Mouse (Mus musculus) cerebellum, postnatal 36 days (tissue): ENCODE measurements around the gene Tab2.

Experiments used
- DNase-seq, 2 experiments: peaks; one replicate each; pipeline ENCODE4 v3.0.0; 2021 to 2022; ENCODE audit warnings: mixed read lengths in 2 of 2

Gene Tab2

DNA sequence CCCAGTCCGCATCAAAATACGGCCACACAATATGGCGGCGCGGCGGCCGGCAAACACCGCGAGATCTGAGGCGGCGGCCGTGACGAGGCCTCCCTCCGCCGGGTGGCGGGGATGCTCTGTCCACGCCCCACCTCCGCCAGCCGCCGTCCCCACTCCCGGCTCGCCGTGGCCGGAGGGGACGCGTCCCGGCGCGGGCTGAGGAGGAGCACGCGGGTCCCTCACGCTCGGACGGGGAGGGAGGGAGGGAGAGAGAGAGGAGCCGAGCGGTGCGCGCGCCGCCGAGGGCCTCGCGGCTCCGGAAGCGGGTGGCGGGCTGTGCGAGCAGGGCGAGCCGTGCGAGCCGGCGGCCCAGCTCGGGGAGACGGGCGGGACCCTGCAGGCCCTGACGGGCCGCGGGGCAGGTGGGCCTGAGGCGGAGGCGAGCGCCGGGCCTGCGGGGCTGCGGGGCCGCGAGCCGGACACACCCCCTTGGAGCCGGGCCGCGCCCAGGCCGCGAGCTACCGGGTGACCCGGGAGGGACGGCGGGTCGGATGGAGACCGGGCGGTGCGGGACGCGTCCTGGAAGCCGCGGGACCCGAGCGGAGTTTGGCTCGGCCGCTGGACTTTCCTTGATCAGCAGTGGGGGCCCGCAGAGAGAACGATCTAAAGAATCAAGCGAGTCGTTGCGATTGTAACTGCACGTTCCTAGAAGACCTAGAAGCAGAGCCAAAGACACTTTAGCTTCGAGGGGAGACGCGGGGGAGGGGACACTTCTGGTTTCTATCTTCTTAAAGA is at the start of gene Tab2:
Tab2 (minus strand) TSS at position 3 of the 774 bp plus-strand sequence.
- DNase-seq, result peak; percentile 89 to 93

DNA sequence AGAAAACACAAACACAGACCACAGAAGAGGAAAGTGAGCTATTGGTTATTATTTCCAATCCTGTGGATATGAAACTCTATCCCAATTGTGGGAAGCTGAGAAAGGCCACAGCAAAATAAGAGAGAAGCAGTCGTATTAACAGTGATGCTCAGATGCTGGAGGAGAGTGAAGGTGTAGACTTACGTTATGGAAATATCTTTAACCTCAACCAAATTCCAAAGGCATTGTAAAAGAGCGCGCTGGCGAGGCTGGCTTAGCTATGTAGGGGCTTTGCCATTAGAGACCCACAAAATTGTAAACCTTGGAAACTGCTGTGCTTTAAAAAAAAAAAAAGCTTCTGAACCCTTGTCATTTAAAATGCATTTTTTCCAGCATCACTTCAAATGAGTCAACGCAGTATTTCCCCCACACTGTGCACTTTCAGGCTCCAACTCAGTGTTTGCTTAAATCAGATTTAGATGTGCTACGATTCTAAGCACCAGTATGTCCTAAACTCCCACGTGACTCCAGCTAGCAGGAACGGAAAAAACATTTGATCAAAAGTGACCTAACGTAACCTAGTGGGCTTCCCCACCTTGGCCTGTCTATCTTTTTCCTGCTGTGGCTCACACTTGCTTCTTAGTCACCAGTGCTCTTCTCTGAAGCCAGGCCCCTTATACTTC is 36.4 kb upstream of the Tab2 start:
- DNase-seq, result no peak

DNA sequence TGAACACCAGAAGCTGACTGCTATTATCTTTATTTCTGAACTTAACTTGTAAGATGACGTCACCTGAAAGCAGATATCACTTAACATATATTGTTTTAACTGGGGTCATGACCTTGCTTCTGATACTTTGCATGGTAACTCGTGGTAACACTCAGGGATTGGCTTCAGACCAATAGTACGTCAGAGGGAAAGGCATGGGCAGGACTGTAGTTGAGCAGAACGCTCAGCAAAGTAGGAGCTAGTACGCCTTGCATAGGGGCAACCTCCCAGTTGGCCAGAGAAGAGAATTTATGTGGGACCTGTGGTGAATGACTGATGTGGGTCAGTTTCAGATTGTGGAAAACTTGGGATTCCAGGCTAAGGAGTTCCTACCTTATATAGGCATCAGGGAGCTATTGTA is 35.6 kb upstream of the Tab2 start:
- DNase-seq, result no peak

DNA sequence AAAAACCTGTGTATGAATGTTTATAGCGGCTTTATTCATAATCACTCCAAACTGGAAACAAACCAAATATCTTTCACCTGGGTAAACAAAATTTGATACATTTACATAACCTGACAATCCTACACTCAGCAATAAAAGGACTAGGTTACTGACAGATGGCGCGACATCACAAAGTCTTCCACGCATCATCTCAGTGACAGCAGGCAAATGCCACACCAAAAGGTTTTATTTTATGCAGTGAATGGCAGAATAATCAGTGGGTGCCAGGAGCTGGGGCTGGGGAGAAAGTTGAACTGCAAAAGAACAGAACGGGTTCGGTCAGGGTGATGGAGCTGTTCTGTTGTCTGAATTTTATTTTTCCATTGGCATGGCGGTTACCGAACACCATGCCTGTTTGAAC is 31.5 kb upstream of the Tab2 start:
- DNase-seq, result no peak

DNA sequence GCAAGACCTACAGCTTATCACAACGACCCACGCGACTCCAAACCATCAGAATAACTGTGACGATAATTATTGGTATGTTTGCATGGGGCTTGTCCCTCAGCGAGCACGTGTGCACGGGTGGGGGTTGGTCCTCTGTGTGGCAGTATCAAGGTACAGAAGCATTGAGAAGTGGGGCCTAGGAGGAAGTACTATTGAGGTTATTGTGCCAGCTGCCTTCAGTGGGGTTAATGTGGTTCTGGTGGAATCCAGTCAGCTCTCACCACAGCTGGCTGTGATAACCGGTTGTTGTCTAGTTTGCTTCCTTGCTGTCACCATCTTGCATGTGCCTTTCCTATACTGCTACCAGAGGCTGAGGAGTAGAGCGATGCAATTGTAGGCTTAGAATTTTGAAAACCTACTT is 20.4 kb upstream of the Tab2 start:
- no peak for DNase-seq

DNA sequence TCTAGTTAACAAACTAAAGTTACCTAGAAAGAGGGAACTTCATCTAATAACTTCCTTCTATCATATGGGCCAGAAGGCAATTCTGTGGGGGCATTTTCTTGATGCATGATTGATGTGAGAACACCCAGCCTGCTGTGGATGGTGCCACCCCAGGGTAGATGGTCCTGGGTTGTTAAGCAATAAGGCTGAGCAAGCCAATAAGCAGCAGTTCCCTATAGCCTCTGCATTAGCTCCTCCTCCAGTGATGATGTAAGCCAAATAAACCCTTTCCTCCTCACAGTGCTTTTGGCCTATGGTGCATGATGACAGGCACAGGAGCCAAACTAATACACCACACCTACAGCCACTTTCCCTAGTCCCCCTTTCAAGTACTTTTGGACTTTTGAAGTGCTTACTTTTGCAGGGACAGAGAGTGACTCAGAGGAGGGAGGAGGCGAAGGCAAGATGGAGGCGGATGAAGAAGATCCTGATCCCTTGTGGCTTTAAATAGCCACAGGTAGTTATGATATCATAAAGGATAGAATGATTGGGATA is 12.8 kb upstream of the Tab2 start:
- DNase-seq, result no peak

DNA sequence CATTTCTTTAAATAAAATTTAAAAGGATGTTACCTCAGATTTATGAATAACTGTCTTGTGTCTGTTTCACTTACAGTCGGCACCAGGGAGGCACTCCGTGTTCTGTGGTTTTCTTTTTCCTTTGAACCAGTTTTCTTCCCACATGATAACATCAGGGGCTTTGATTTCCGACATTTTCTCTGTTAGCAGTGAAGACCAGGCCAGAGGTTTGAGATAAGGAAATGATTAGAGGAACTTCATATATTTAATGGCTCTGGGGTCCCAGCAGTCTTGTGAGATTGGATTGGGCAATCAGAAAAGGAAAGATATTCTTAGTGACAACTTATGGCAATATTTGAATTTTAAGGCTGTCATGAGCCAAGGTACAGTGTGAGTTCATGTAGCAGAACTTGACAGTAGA is 11.1 kb upstream of the Tab2 start:
- DNase-seq, result no peak

DNA sequence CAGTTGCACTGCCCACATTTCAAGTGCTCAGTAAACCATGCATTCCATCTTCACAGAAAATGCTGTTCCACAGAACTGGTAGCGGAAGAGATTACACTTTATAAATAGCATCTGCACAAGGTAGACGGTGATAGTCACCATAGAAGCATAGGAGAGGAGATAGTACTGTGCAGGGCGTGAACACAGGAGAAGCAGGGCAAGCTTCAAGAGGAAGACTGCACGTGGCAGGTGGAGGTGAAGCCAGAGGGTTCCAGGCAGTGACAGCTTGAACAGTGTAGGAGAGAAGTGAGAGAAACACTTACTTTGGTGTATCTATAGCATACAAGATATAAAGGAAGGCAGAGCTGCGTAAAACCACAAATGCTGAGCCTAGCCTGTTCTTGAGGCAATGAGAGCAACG is 3.0 kb upstream of the Tab2 start:
- DNase-seq, result no peak

DNA sequence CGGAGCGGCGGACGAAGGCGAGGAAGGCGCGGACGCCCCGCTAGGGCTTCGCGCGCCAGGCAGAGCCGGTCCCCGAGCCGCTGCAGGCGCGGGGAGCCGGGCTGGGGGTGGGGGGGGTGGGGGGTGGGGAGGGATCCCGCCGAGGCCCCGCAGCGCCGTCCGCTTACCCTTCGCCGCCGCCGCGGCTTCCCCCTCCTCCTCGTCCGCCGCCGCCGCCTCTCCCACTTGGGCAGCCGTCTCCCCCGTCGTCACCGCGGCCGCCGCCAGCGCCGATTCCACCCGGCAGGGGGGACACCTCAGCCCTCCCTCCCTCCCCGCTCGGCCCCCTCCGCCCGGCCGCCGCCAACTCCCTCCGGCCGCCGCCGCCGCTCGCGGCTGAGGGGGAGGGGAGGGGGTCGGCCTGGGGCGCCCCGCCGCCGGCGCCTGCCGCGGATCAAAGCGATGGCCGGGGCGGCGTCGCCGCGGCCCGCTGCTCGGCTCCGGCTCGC is 352 bp downstream of the Tab2 start:
- peak; percentile 46 to 58 for DNase-seq

DNA sequence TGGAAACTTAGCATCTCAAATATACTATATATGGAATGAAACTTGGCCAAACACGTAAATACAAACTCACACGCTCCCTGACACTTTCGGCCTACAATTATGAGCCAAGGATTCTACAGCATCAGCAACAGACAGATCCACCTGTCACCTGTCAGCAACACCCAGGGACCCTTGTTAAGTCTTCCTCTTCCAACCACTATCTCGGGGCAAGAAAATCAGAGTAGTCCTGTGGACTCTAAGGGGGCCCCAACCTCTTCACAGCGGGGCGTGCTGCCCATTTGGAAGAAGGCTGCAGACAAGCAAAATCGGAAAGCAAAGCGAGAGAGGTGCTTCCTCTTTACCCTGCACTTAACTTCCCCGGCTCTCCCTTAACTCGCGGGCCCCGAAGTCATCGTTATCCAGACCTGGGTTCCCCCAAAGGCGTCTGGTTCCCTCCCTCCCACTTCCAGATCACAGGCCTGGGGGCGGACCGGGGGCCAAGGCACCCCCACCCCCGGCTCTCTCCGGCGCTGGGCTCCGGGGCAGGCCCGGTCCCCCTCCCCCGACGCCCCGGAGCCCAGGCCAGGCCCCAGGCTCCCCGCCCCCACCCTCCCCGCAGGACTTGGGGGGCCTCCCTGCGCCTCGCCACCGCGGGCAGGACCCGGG is 919 bp downstream of the Tab2 start:
- DNase-seq, result peak; percentile 33 to 34

DNA sequence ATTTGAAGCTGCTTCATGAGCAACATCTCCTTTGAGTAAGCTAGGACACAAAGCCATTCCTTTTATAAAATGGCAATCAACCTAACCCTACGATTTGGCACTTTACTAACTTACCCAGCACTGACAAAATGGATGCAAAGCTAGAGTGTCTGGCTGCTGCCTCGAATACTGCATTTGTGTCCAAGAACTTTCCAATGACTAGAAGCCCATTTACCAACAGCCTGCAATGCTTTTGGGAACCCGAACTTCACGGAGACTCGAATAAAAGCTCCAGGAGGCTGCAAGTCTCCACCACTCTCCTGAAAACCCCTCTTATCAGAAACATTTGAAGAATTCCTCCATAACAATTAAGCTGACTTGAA is 1.4 kb downstream of the Tab2 start:
- peak in 1 of 2 experiments; percentile 15 for DNase-seq

DNA sequence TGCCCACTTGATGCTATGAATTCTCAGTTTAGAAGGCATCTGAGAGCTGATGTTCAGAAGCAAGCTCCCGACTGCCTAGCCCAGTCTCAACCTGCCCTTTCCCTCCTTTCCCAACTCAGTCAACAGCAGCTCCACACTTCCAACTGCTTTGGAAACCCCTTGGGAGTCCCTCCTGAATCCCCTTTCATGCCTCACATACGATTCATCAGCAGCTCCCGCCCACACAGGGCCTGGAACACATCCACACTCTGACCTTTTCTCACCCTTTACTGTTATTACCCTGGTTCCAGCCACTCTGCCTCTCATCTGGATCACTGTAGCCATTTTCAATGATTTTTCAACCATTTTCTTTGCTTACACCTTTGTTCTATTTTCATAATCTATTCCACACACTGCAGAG is 13.0 kb downstream of the Tab2 start:
- no peak for DNase-seq

DNA sequence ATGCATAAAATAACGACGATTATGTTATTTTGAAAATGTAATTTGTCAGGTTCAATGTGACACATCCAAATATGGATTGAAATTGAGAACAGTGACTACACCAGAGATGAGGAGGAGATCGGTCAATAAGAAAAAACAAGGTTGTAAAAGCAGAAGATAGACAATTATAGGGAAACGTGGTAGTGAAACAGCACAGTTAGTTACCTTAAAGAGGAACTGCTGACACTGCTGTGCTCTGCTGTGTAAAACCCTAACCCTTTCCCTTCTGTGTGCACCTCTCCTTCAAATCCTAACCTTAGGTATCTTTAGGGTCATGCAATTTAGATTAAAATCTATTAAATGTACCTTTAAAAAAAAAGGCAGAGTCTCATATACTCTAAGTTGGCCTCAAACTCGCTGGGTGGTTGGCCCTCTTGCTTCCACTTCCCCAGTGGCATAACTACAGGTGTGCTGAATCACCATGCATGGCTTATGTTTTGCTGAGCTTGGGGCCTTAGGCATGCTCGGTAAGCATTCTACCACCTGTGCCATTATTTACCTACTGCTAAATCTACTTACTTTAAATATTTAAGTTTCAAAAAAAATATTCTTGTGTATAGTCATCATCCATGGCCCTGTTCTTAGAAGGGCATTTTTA is 19.4 kb downstream of the Tab2 start:
- no peak for DNase-seq

DNA sequence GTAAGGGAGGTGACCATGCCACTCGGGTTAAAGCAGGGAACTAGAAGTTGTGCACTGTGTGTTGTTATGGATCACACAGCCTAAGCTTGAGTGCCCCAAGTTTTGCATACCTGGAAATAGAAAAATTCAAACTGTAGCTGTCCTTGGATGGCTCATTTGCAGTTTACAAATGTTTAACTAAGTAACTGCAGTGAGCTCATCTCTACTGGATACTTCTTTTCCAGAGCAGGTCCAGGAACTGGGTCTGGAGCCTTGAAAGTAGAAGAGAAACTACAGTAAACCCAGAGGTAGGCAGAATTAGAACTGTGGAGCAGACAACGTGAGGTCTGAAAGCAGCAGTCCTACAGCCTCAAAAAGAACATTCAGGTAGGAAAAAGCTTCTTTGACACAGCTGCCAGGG is 23.1 kb downstream of the Tab2 start:
- no peak for DNase-seq

DNA sequence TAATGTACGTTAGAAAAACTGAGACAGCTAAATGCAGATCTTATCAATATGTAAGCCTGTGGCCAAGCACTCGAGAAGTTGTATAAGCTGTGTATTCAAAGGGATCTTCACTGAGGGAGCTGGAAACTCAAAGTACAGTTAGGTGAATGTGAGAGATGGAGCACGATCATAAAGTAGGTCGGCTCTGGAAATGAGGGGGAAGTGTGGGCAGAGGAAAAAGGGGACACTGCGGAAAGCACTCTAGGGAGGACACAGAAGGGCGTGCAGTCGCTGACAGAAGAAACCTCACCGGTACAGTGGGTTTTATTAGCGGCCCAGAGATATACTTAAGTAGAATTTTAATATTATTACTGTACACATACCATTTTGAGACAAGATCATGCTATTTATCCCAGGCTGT is 27.0 kb downstream of the Tab2 start:
- no peak for DNase-seq

DNA sequence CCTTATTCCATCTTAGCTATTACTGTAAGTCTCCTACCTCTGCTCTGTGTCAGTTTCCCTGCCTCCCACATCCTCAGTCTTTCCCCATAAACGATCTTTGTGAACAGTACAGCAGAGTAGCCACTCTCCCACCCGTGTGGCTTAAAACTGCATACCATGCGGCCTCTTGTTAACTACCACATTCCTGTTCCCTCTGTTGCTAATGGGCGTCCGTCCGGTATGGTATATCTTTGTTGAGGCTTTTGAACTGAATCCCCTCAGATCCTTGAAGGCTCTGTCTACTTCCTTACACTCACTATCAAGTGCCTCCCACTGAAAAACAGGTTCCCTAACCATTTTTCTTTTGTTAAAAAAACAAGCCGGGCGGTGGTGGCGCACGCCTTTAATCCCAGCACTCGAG is 30.5 kb downstream of the Tab2 start:
- DNase-seq, result no peak

DNA sequence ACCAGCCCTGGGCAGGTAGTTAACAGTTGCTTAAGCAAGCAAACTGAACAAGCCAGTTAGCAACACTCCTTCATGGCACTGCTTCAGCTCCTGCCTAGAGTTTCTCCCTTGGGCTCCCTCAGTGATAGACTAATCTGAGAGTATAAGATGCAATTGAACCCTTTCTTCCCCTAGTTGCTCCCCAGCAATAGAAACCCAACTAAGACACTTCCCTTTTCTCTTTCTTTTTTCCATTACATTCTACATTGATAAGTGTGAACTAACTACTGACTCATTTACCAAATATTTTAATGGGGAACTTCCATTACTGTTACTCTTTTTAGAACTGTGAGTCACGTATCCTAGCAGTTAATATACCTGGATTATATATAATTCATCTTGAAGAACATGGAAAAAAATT is 32.6 kb downstream of the Tab2 start:
- no peak for DNase-seq

DNA sequence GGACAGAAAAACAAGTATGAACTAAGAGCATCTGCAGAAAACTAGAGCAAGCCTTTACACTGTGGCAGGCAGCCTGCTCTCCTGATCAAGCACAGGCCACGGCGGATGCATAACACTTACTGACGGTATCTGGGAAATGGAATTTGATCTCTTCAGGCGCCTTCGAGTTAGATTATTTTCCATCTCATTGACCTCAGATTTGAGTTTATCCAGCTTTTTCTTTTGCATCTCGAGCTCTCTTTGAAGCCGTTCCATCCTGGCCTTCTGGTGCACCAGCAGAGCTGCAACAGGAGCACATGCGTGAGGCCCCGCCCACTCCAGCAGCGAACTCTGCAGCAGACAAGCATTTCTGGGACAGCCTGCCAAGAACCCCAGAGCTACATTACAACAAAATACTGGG is 44.8 kb downstream of the Tab2 start:
- DNase-seq, result peak; percentile 34 to 46

DNA sequence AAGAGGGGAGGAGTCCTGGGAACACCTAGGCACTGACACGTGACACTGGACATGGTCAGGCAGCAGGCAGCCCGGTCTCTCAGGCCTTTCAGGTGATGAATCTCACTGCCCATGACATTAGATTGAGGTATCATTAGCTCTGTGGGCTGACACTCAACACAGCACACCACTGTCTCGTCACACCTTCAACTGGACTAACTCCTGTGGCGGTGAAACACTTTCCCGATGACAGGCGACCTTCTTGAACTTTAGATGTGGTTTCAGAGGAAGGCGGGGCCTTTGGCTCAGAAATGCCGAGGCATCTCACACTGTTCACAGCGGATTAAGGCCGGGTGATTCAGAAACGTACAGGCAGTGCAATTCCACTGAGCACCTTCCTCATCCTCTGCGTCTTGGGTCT is 48.9 kb downstream of the Tab2 start:
- DNase-seq, result no peak

DNA sequence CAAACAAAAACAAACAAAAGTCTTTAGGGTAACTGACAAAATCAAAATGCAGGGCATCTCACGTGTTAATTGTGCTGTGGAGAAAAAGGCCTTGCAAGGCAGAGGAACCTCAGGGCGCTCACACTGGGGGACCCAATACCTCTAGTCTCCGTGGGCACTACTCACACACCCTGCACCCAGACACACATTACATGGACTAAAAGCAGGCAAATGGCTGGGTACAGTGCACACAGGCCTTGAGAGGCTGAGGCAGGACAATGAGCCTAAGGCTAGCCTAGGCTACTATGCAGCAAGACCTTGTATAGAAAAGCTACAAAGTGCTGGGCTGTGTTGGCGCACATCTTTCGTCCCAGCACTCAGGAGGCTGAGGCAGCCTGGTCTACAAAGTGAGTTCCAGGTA is 51.9 kb downstream of the Tab2 start:
- DNase-seq, result no peak

DNA sequence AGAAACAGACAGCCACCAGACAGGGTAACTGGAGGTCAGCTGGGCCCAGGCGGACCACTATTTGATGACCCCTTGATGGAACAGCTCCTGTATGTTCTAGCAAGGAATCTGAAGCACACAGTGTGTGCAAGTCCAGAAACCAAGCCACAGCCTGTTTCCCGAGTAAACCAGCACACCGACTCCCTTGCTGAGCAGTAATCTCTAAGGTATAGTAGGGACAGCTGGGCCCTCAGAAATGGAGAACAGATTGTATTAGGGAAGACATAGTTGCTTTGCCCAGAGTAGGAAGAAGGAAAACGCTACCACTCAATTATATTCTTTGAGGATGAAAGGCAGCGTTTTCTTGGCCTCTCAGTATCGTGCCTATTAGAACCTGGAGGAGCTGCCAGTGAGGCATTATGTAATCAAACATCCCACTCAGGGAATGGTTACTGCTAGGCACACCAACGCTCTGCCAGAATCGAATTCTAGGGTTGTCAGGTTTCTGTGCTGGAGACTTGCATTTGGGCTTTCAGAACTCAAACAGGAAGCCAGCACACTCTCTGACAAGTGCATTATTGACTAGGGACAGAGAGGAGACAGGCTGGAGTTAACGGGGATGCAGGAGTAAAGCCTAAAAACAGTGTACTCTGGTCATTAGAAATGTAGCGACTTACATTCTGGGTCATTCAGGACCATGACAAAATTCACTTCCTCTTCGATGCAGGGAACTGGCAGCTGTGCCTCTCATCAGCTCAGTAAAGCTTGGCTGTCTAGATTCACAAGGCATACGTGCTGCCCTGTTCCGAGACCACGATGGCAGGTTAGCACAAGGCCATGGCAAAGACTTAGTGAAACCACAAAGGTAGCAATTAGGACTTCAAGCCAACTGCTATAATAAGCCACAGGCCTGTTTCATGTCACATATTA is 55.1 kb downstream of the Tab2 start:
- no peak for DNase-seq

DNA sequence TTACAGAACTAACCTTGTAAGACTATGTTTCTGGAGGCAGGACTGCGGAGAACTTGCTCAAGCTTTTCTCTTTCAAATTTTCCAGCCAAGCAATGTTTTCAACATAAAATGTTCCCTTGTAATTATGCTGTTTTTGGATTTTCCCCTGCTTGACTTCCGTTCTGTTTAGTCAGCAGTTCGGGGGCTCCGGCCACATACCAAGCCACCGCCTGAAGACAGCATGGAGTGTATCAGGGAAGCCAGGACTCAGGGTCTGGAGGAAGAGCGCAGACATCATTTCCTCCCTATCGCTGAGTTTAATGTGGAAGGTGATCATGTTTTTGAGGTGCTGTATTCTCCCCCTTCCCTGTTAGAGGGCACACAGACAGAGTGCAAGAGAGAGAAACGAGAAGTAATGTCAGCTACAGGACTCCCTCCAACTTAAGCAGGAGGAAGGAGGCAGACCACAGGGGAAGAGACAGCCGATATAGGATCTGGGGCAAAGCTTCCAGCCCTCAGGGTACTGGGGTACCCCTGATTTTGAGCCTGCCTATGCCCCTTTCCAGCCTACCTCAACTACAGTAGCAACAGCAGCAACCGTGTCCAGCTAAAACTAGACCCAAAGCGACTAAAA is 67.7 kb downstream of the Tab2 start:
- DNase-seq, result no peak
